Mouse (Mus musculus) megakaryocyte, embryonic 14.5 days (primary cell): ENCODE data around the gene Grap.

Experiments
- FLI1 ChIP-seq: IDR thresholded peaks from 2 replicates; pipeline ENCODE4 v1.6.1; 2012; ENCODE audit warnings: low read length, inconsistent platforms, mixed read lengths
- GATA1 ChIP-seq: IDR thresholded peaks from 3 replicates; pipeline ENCODE4 v1.6.1; 2012; ENCODE audit warnings: mixed read lengths, low read length, inconsistent platforms, borderline replicate concordance

- TF ChIP-seq FLI1 (no peak), GATA1 (no peak)
Measured at GRCm38 (mm10) chr11:61720636-61721035, 67.6 kb downstream of the Grap start, which contains the start of gene Slc5a10.
